Mouse (Mus musculus): ENCODE results near the gene Casp14. TPM values are rescaled to one million over a fixed set of nuclear protein-coding genes. Genes with fewer than 3 reads are reported as not detected.

The Casp14 gene
- 3.0 and 4.8 TPM in 2 replicates for polyA plus RNA-seq (2015; fragmentation: Nextera tagmentation; extraction: Ambion mirVana)

DNA sequence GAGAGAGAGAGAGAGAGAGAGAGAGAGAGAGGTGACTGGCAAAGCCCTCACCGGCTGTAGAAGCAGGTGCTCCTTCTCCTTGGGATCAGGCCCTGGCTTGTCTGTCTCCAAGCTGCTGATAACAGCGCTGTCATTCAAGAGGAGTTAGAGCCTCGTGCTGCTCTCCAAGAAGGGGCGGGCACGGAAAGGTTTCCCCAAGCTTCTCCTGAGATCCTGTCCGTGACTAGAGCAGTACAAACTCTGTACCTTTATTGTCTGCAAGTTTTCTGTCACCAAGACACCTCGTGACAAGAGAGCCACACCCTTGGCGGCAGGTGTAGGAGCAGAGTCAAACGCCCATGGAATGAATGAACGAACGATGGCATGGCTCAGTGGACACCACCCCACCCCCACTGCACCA lies at the start of gene Casp14:
Casp14 (minus strand) TSS at position 239 of the 400 bp plus-strand sequence.
- H3K4me1 ChIP-seq (ENCODE audit: control insufficient read depth, insufficient read depth, low read length), result no peaks in the 10 kb centered on the region
- H3K9me3 ChIP-seq (replicated peaks; ENCODE audit: control insufficient read depth, low read length), result no peaks in the 10 kb centered on the region
- H3K4me2 ChIP-seq (ENCODE audit: low read depth, low read length), result no peak within 1 kb of the TSS
- no peak within 1 kb of the TSS for H3K4me3 ChIP-seq (replicated peaks; ENCODE audit: low read length)
- ATAC-seq (ENCODE audit: insufficient read depth, low FRiP score), result peak; percentile 64; the same call in 1 of the 2 replicates
- 38% methylated on average over 11 of the region's 11 CpGs for WGBS
- H3K27ac ChIP-seq (ENCODE audit: low read length), result peak within 1 kb of the TSS; percentile 52; the same call in 1 of the 2 replicates
- no peaks in the 10 kb centered on the region for H3K36me3 ChIP-seq (ENCODE audit: control insufficient read depth, insufficient read depth, low read length)
- no peaks in the 10 kb centered on the region for H3K27me3 ChIP-seq (ENCODE audit: control insufficient read depth, insufficient read depth, low read length)
- H3K9ac ChIP-seq (ENCODE audit: low read length), result no peak within 1 kb of the TSS

DNA sequence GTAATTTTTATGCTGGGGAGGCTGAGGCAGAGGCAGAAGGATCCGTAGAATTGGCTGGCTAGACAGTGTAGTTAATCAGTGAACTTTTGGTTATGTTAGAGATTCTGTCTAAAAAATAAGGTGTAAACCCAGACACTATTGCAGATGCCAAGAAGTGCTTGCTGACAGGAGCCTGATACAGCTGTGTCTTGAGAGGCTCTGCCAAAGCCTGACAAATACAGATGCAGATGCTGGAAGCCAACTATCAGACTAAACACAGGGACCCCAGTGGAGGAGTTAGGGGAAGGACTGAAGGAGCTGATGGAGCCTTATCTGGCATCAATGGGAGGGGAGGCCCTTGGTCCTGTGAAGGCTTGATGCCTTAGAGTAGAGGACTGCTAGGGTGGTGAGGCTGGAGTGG lies 47.5 kb upstream of the Casp14 start:
- no peaks in the 10 kb centered on the region for H3K27me3 ChIP-seq (ENCODE audit: control insufficient read depth, insufficient read depth, low read length)
- WGBS, result 69% methylated on average over 1 of the region's 1 CpGs
- no peak for ATAC-seq (ENCODE audit: insufficient read depth, low FRiP score)

DNA sequence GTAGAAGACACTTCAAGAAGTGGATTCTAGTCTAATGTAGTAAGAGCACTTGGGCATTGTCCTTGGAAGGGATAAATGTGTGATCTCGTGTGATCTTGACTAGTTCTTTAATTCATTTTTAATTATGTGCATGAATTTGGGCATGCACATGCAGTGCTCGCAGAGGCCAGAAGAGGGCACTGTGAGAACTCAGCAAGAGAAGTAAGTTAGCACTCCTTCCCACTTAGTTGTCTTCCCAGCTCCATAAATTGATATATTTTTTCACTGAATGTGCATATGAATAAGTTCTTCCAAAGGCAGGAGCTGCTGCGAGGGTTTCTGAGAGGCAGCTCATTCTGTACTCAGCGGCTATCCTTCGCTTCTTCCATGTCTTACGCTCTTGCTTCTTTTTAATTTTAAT lies 37.9 kb upstream of the Casp14 start:
- Histone ChIP-seq H3K27me3 (ENCODE audit: control insufficient read depth, insufficient read depth, low read length) (no peaks in the 10 kb centered on the region; the same call in 1 of the 2 replicates), H3K36me3 (ENCODE audit: control insufficient read depth, insufficient read depth, low read length) (no peaks in the 10 kb centered on the region)
- WGBS, result 33% methylated on average over 6 of the region's 6 CpGs

More for the DNA sequence above, 47.5 kb upstream of the Casp14 start:
- no peak overlapping the region for H3K4me2 ChIP-seq (ENCODE audit: low read depth, low read length)
- H3K4me3 ChIP-seq (replicated peaks; ENCODE audit: low read length), result no peak overlapping the region
- H3K9ac ChIP-seq (ENCODE audit: low read length), result no peak overlapping the region
- peaks cover 3% of the 10 kb centered on the region; the same call in 1 of the 2 replicates for H3K9me3 ChIP-seq (replicated peaks; ENCODE audit: control insufficient read depth, low read length)
- no peaks in the 10 kb centered on the region for H3K4me1 ChIP-seq (ENCODE audit: control insufficient read depth, insufficient read depth, low read length)
- H3K36me3 ChIP-seq (ENCODE audit: control insufficient read depth, insufficient read depth, low read length), result no peaks in the 10 kb centered on the region
- H3K27ac ChIP-seq (ENCODE audit: low read length), result no peak overlapping the region

DNA sequence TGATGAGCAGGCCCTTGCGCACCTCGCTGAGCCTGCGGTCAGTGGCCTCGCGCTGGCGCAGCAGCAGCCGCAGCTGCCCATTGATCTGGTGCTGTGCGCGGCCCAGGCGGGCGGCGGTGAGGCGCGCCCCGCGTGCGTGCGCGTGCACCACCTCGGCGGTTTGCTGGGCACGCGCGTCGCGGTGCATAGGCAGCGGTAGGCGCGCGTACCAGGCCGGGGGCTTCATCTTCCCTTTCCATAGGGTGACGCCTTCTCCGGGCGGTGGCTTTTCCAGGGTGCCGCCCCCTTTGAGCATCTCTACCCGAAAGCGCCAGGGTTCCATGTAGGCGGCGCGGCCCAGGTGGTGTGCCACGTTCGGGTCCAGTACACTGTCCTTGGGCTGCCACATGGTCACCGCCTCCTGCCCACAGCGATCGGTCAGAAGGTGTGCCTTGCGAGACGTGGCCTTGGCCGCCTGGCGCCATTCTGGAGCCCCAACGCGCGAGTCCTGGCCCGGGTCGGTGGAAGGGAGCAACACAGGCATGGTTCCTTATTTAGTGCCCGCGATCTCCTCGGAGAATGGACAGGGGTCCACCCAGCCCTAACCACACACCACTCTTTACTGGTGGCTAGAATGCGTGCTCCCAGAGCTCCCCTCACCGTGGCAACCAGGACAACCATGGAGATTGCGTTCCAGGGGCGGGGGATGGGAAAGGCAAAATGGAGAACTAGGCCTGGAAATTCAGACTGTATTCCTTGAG lies 34.5 kb upstream of the Casp14 start, which contains the start of gene Ccdc105:
Ccdc105 (minus strand) TSS at position 614 of the 740 bp plus-strand sequence.
- Histone ChIP-seq H3K9me3 (replicated peaks; ENCODE audit: control insufficient read depth, low read length) (no peaks in the 10 kb centered on the region), H3K36me3 (ENCODE audit: control insufficient read depth, insufficient read depth, low read length) (no peaks in the 10 kb centered on the region), H3K27me3 (ENCODE audit: control insufficient read depth, insufficient read depth, low read length) (no peaks in the 10 kb centered on the region; the same call in 1 of the 2 replicates), H3K9ac (ENCODE audit: low read length) (peak within 1 kb of the TSS; percentile 74), H3K4me1 (ENCODE audit: control insufficient read depth, insufficient read depth, low read length) (peaks cover 4% of the 10 kb centered on the region; the same call in 1 of the 2 replicates), H3K27ac (ENCODE audit: low read length) (no peak within 1 kb of the TSS; the same call in 1 of the 2 replicates), H3K4me3 (replicated peaks; ENCODE audit: low read length) (peak within 1 kb of the TSS; percentile 59), H3K4me2 (ENCODE audit: low read depth, low read length) (peak within 1 kb of the TSS; percentile 92)
- 1% methylated on average over 49 of the region's 61 CpGs for WGBS
- peak; percentile 91 for ATAC-seq (ENCODE audit: insufficient read depth, low FRiP score)

More for the DNA sequence above, 37.9 kb upstream of the Casp14 start:
- ATAC-seq (ENCODE audit: insufficient read depth, low FRiP score), result no peak
- Histone ChIP-seq H3K4me2 (ENCODE audit: low read depth, low read length) (no peak overlapping the region), H3K9ac (ENCODE audit: low read length) (no peak overlapping the region), H3K4me3 (replicated peaks; ENCODE audit: low read length) (no peak overlapping the region), H3K4me1 (ENCODE audit: control insufficient read depth, insufficient read depth, low read length) (peaks cover 4% of the 10 kb centered on the region; the same call in 1 of the 2 replicates), H3K9me3 (replicated peaks; ENCODE audit: control insufficient read depth, low read length) (no peaks in the 10 kb centered on the region), H3K27ac (ENCODE audit: low read length) (no peak overlapping the region)

DNA sequence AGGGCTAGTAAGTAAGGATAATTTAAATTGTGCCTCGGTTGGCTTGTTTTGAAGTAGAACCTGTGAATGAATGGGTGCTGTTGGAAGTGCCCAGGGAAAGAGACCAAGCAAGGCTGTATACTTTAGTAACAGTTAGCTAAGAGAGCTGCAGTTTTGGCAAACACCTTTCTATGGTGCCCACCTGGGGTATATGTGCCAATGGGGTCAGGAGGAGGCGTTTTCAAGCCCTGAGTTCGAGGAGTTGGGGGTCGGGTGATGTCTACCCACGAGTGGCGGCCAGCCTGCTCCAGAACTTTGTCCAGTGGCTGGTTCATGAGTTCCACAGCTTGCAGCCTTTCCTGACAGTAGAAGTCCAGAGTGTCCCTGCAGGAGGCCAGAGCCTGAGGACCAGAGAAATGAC lies 30.9 kb upstream of the Casp14 start:
- WGBS, result 88% methylated on average over 6 of the region's 6 CpGs
- no peak overlapping the region for H3K9ac ChIP-seq (ENCODE audit: low read length)

DNA sequence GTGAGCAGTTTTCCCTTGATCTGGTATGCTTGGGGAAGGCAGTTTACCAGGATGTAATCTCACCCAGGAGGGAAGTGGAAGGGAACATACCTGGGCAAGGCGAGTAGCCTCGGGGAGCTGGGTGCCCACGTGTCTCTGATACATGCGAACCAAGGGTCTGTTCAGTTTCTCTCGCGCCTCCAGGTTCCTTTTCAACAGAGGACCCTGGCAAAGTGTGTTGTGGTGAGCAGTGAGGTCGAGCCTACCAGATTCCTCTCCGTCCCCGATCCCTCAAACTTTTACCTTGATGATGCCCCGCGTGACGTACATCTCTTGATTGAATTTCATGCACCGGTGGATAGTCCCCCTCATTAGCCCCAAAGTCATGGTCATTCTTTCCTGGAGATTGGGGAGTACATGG lies 30.1 kb upstream of the Casp14 start:
- no peak for ATAC-seq (ENCODE audit: insufficient read depth, low FRiP score)
- 76% methylated on average over 13 of the region's 13 CpGs for WGBS
- H3K27ac ChIP-seq (ENCODE audit: low read length), result no peak overlapping the region
- no peak overlapping the region for H3K4me3 ChIP-seq (replicated peaks; ENCODE audit: low read length)
- no peaks in the 10 kb centered on the region for H3K36me3 ChIP-seq (ENCODE audit: control insufficient read depth, insufficient read depth, low read length)
- no peak overlapping the region for H3K9ac ChIP-seq (ENCODE audit: low read length)
- H3K4me2 ChIP-seq (ENCODE audit: low read depth, low read length), result no peak overlapping the region
- no peaks in the 10 kb centered on the region; the same call in 1 of the 2 replicates for H3K27me3 ChIP-seq (ENCODE audit: control insufficient read depth, insufficient read depth, low read length)
- H3K9me3 ChIP-seq (replicated peaks; ENCODE audit: control insufficient read depth, low read length), result no peaks in the 10 kb centered on the region
- H3K4me1 ChIP-seq (ENCODE audit: control insufficient read depth, insufficient read depth, low read length), result peaks cover 4% of the 10 kb centered on the region; the same call in 1 of the 2 replicates

More for the DNA sequence above, 30.9 kb upstream of the Casp14 start:
- no peaks in the 10 kb centered on the region for H3K36me3 ChIP-seq (ENCODE audit: control insufficient read depth, insufficient read depth, low read length)
- no peaks in the 10 kb centered on the region for H3K9me3 ChIP-seq (replicated peaks; ENCODE audit: control insufficient read depth, low read length)
- H3K4me2 ChIP-seq (ENCODE audit: low read depth, low read length), result no peak overlapping the region
- ATAC-seq (ENCODE audit: insufficient read depth, low FRiP score), result no peak
- H3K27me3 ChIP-seq (ENCODE audit: control insufficient read depth, insufficient read depth, low read length), result no peaks in the 10 kb centered on the region; the same call in 1 of the 2 replicates
- H3K4me3 ChIP-seq (replicated peaks; ENCODE audit: low read length), result no peak overlapping the region
- H3K4me1 ChIP-seq (ENCODE audit: control insufficient read depth, insufficient read depth, low read length), result peaks cover 4% of the 10 kb centered on the region; the same call in 1 of the 2 replicates
- no peak overlapping the region for H3K27ac ChIP-seq (ENCODE audit: low read length)

DNA sequence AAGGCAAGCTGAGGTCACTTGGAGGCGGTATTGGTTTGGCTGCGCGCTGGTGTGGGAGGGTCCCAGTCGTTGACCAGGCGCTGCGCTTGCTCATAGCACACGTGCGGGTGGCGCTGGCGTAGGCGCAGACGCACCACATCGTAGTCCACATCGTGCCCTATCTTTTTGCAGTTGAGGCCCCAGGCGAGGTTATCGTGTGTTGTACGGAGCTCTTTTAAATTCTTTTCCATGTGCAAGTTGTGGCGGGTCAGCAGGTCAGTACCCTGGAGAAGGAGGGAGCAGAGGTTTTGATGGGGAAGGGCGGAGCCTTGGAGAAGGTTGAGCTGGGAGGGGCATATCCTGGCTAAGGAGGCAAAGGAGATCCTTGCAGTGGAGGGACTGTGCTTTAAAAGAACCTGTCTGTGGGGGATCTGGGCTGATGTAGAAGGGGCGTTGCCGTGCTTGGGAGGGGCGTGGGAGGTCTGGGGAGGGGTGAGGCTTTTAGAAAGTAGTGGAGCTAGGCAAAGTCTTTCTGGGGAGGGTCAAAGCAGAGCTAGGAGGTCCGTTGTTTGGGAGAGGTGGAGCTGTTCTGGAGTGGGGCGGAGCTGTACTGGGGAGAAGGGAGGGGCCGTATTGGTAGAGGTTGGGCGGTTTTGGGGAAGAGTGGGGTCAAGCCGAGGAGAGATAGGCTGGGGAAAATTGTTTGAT lies 29.1 kb upstream of the Casp14 start:
- under 1% methylated on average over 27 of the region's 27 CpGs for WGBS
- H3K27ac ChIP-seq (ENCODE audit: low read length), result no peak overlapping the region
- peak overlapping the region; percentile 63 for H3K4me2 ChIP-seq (ENCODE audit: low read depth, low read length)
- H3K9ac ChIP-seq (ENCODE audit: low read length), result peak overlapping the region; percentile 38
- H3K4me1 ChIP-seq (ENCODE audit: control insufficient read depth, insufficient read depth, low read length), result peaks cover 4% of the 10 kb centered on the region; the same call in 1 of the 2 replicates
- H3K36me3 ChIP-seq (ENCODE audit: control insufficient read depth, insufficient read depth, low read length), result no peaks in the 10 kb centered on the region
- H3K9me3 ChIP-seq (replicated peaks; ENCODE audit: control insufficient read depth, low read length), result no peaks in the 10 kb centered on the region
- peak overlapping the region; percentile 42 for H3K4me3 ChIP-seq (replicated peaks; ENCODE audit: low read length)
- ATAC-seq (ENCODE audit: insufficient read depth, low FRiP score), result peak; percentile 70
- no peaks in the 10 kb centered on the region; the same call in 1 of the 2 replicates for H3K27me3 ChIP-seq (ENCODE audit: control insufficient read depth, insufficient read depth, low read length)

DNA sequence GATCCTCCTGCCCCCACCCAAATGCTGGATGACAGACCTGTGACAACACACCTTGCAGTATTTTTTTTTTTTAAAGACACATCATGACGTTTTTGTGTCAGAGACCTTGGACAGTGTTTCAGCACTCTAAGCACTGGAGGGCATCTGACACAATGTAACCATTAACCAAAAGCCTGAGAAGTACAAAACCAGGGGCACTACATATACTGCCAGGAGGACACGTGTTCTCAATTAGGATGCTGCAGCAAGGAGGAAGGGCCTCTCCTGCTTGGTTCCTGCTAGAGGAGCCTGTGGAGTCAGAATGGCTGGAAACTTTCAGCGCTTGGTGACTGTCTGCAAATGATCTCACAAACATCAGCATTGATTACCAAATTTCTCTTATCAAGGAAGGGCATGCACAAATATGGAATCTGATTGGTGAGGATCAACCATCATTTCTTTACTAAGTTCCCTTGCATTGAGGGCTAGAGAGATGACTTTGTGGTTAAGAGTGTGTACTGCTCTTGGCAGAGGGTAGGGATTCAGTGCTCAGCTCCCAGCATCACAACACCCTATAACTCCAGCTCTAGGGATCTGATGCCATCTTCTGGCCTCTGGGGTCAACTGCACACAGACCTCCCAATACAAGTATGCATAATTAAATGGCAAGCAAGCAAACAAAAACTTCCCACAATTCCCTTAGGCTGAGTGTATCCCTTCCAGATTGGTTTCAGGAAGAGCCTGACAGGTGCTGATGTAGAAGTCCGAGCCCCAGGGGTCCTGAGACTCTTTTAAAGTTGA lies 27.5 kb upstream of the Casp14 start:
- H3K9me3 ChIP-seq (replicated peaks; ENCODE audit: control insufficient read depth, low read length), result no peaks in the 10 kb centered on the region
- no peak overlapping the region for H3K27ac ChIP-seq (ENCODE audit: low read length)
- no peaks in the 10 kb centered on the region for H3K36me3 ChIP-seq (ENCODE audit: control insufficient read depth, insufficient read depth, low read length)
- H3K4me1 ChIP-seq (ENCODE audit: control insufficient read depth, insufficient read depth, low read length), result no peaks in the 10 kb centered on the region
- H3K4me3 ChIP-seq (replicated peaks; ENCODE audit: low read length), result no peak overlapping the region
- no peak for ATAC-seq (ENCODE audit: insufficient read depth, low FRiP score)
- no peak overlapping the region for H3K9ac ChIP-seq (ENCODE audit: low read length)
- 53% methylated on average over 4 of the region's 4 CpGs for WGBS
- no peaks in the 10 kb centered on the region for H3K27me3 ChIP-seq (ENCODE audit: control insufficient read depth, insufficient read depth, low read length)
- H3K4me2 ChIP-seq (ENCODE audit: low read depth, low read length), result no peak overlapping the region
